Mouse (Mus musculus) hindbrain, embryonic 15.5 days (tissue): ENCODE results near the gene Zfp933. TPM values are rescaled to one million over a fixed set of nuclear protein-coding genes. Genes with fewer than 3 reads are reported as not detected.
"Not testable (repeated sequence)": the region's sequence is repeated elsewhere in the genome, so short reads cannot be mapped to it uniquely, and the experiment has no call there.

Experiments
- ATAC-seq: fragments of 200-750 bp; cut with Nextera tagmentation; 2 replicates; pipeline ENCODE4 v1.8.0; 2017; ENCODE audit warnings: low read depth, moderate number of reproducible peaks, moderate TSS enrichment; ENCODE audit not compliant: low FRiP score
- H3K27ac ChIP-seq: fragments of 300-500 bp; sonication (generic); replicated peaks from 2 replicates; pipeline ENCODE4 v1.5.1; 2015; ENCODE audit warnings: mild to moderate bottlenecking, inconsistent platforms
- H3K27me3 ChIP-seq: fragments of 300-500 bp; sonication (generic); 2 replicates; pipeline ENCODE4 v1.6.1; 2015; ENCODE audit warnings: control low read depth, inconsistent platforms
- H3K36me3 ChIP-seq: fragments of 300-500 bp; sonication (generic); 2 replicates; pipeline ENCODE4 v1.6.1; 2015; ENCODE audit warnings: control low read depth, inconsistent platforms
- H3K4me1 ChIP-seq: fragments of 300-500 bp; sonication (generic); replicated peaks from 2 replicates; pipeline ENCODE4 v1.6.1; 2015; ENCODE audit warnings: control low read depth, inconsistent platforms
- H3K4me2 ChIP-seq: fragments of 300-500 bp; sonication (generic); 2 replicates; pipeline ENCODE4 v1.6.1; 2015; ENCODE audit warnings: moderate library complexity, mild to moderate bottlenecking, inconsistent platforms
- H3K4me3 ChIP-seq: fragments of 300-500 bp; sonication (generic); 2 replicates; pipeline ENCODE4 v1.5.1; 2015; ENCODE audit warnings: mild to moderate bottlenecking, inconsistent platforms
- H3K9ac ChIP-seq: fragments of 300-500 bp; sonication (generic); 2 replicates; pipeline ENCODE4 v1.6.1; 2015; ENCODE audit warnings: inconsistent platforms
- H3K9me3 ChIP-seq: fragments of 300-500 bp; sonication (generic); 2 replicates; pipeline ENCODE4 v1.6.1; 2016; ENCODE audit warnings: control low read depth, inconsistent platforms
- WGBS: fragments of 180-500 bp; shearing (Covaris S2); methylation state at CpG from one replicate; pipeline ENCODE4 v1.1.7; 2015; 5-methylcytosine and 5-hydroxymethylcytosine counted together
- polyA plus RNA-seq: library from polyadenylated mRNA; unstranded; fragments of >200 nt; fragmentation: Nextera tagmentation; extraction: Ambion mirVana; gene quantifications from 2 replicates; pipeline ENCODE4 v1.2.1, GENCODE M21; 2015

Zfp933 gene
- polyA plus RNA-seq, 1 experiment from 2014 or later, result 7.8 TPM

- Histone ChIP-seq H3K4me1 (no peaks in the 10 kb centered on the region), H3K27ac (no peak overlapping the region), H3K36me3 (peaks cover 86% of the 10 kb centered on the region), H3K4me3 (no peak overlapping the region), H3K4me2 (no peak overlapping the region), H3K9me3 (no peaks in the 10 kb centered on the region), H3K27me3 (no peaks in the 10 kb centered on the region), H3K9ac (no peak overlapping the region)
- 72% methylated on average over 2 of the region's 2 CpGs for WGBS
- ATAC-seq, result no peak
These were observed 31.3 kb upstream of the Zfp933 start for GRCm38 (mm10) chr4:147879456-147879855.

DNA sequence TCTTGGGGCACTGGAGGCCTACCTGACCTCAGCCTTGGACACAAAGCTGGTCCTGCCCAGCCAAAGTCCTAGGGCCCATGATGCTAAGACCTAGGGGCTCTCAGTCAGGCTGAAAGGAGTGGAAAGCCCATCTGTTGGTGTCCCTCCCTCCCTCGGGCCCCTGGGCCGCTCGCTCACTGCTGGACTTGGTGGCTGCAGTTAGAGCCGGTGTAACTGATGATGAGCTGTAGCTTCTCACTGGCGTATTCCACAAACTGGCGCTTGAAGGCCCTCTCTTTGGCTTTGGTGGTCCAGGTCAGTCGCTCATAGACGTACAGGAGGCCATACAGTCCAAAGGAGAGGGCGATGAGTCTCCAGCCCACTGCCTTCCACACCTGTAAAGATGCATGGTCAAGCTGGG lies 30.4 kb upstream of the Zfp933 start:
- no peak for ATAC-seq
- no peaks in the 10 kb centered on the region for H3K9me3 ChIP-seq
- no peak overlapping the region for H3K27ac ChIP-seq
- no peak overlapping the region for H3K9ac ChIP-seq
- H3K36me3 ChIP-seq, result peaks cover 88% of the 10 kb centered on the region
- H3K4me2 ChIP-seq, result no peak overlapping the region
- no peaks in the 10 kb centered on the region for H3K27me3 ChIP-seq
- 98% methylated on average over 9 of the region's 9 CpGs for WGBS
- H3K4me1 ChIP-seq, result no peaks in the 10 kb centered on the region
- H3K4me3 ChIP-seq, result no peak overlapping the region

DNA sequence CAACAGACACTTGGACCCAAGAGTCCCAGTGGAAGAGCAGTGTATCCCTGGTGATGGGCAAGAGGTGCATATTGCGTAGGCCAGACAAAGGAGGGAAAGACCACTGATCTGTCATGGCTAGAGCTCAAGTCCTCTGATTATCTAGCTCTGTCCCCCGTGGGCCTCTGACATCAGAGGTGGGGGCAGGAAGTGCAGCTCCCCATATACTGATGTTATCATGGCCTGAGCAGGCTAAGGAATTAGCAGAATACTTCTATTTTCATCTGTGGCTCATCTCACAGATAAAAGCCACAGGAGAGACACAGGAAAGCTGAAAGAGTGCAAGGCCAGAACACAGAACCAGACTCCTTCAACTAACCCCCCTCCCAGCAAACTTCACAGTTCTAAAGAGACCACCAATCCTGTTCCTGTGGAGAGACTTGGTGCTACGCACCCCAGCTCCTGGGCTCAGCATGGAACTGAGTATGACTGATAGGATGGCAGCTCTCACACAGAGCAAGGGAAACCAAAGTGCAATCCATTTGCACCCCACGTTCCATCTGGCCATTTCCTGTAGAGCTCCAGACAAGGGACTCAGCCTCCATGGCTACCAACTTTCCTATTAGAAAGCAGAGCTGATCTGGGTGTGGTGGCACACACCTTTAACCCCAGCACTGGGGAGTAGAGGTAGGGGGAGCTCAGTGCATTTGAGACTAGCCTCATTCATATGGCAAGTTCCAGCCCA lies 27.8 kb upstream of the Zfp933 start:
- H3K4me2 ChIP-seq, result no peak overlapping the region

GRCm38 (mm10) chr4:147869238-147869637 lies 21.1 kb upstream of the Zfp933 start:
- Histone ChIP-seq H3K4me3 (peak overlapping the region; percentile 94), H3K9me3 (no peaks in the 10 kb centered on the region), H3K4me1 (peaks cover 27% of the 10 kb centered on the region), H3K27me3 (no peaks in the 10 kb centered on the region), H3K36me3 (peaks cover 33% of the 10 kb centered on the region), H3K27ac (peak overlapping the region; percentile 52), H3K4me2 (peak overlapping the region; percentile 85), H3K9ac (peak overlapping the region; percentile 41)
- ATAC-seq, result no peak
- WGBS, result 16% methylated on average over 5 of the region's 5 CpGs

More for the DNA sequence above, 27.8 kb upstream of the Zfp933 start:
- WGBS, result 87% methylated on average over 4 of the region's 4 CpGs
- Histone ChIP-seq H3K9ac (no peak overlapping the region), H3K9me3 (no peaks in the 10 kb centered on the region), H3K27ac (no peak overlapping the region), H3K36me3 (peaks cover 82% of the 10 kb centered on the region), H3K4me1 (no peaks in the 10 kb centered on the region), H3K27me3 (no peaks in the 10 kb centered on the region), H3K4me3 (no peak overlapping the region)
- ATAC-seq, result no peak

GRCm38 (mm10) chr4:147868450-147869031 lies 20.4 kb upstream of the Zfp933 start, which contains the start of the genes Miip and Fv1:
Gene Miip (minus strand): TSS chr4:147868816.
Gene Fv1 (plus strand): TSS chr4:147868979.
- peak; percentile 97 for ATAC-seq
- under 1% methylated on average over 30 of the region's 30 CpGs for WGBS

GRCm38 (mm10) chr4:147867563-147868449 lies 19.6 kb upstream of the Zfp933 start:
- Histone ChIP-seq H3K4me2 (peak overlapping the region; percentile 85), H3K27me3 (no peaks in the 10 kb centered on the region), H3K36me3 (peaks cover 25% of the 10 kb centered on the region), H3K9me3 (no peaks in the 10 kb centered on the region), H3K27ac (peak overlapping the region; percentile 87), H3K4me3 (peak overlapping the region; percentile 94), H3K4me1 (peaks cover 27% of the 10 kb centered on the region), H3K9ac (peak overlapping the region; percentile 74)
- peak; percentile 4; the same call in 1 of the 2 replicates for ATAC-seq
- 6% methylated on average over 22 of the region's 22 CpGs for WGBS

More at GRCm38 (mm10) chr4:147868450-147869031, 20.4 kb upstream of the Zfp933 start, which contains the start of the genes Miip and Fv1:
- H3K27ac ChIP-seq, result peak within 1 kb of the TSS; percentile 87
- H3K4me1 ChIP-seq, result peaks cover 27% of the 10 kb centered on the region
- no peaks in the 10 kb centered on the region for H3K9me3 ChIP-seq
- peak within 1 kb of the TSS; percentile 85 for H3K4me2 ChIP-seq
- no peaks in the 10 kb centered on the region for H3K27me3 ChIP-seq
- peak within 1 kb of the TSS; percentile 74 for H3K9ac ChIP-seq
- H3K36me3 ChIP-seq, result peaks cover 26% of the 10 kb centered on the region
- H3K4me3 ChIP-seq, result peak within 1 kb of the TSS; percentile 94

DNA sequence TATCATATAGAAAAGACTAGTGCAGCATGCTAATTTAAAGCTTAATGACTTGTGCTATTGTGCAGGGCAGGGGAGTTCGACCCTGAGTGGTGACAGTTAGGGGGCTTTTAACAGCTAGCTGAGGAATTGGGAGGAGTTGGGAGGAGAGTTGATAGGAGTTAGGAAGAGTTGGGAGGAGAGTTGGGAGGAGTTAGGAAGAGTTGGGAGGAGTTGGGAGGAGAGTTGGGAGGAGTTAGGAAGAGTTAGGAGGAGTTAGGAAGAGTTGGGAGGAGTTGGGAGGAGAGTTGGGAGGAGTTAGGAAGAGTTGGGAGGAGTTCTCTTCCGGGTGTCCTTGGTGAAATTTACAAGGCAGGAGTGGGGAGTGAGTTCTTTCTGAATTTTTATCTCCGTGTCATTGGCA lies 18.6 kb upstream of the Zfp933 start:
- ATAC-seq, H3K27ac ChIP-seq, H3K27me3 ChIP-seq, H3K4me3 ChIP-seq, H3K9me3 ChIP-seq, H3K9ac ChIP-seq: not testable (repeated sequence)
- 55% methylated on average over 3 of the region's 3 CpGs for WGBS
- H3K36me3 ChIP-seq, result peaks cover 25% of the 10 kb centered on the region
- H3K4me2 ChIP-seq, result 0 out of 2 replicates have a peak overlapping the region, but pooled peaks have one; percentile 85
- H3K4me1 ChIP-seq, result peaks cover 27% of the 10 kb centered on the region

DNA sequence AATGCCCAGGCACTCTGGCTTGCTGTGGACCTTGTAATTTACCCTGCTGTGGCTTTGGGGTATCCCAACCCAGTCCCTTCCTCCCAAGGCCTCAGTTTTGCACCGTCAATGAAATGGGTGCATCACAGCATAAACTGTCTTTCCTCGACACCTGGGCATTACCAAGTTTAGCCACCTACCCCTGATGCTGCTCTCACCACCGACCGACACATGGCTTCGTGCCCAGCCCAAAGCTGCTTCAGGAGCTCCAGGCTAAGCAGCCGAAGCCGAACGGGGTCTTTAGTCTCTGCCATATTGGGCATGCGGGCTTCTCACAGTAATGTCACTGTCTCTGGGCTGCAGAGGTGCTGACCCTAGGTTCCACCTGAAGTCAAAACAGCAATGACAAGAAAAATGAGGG lies 17.9 kb upstream of the Zfp933 start:
- Histone ChIP-seq H3K9ac (no peak overlapping the region), H3K4me3 (no peak overlapping the region), H3K4me2 (no peak overlapping the region), H3K9me3 (no peaks in the 10 kb centered on the region), H3K4me1 (peaks cover 27% of the 10 kb centered on the region), H3K36me3 (peaks cover 29% of the 10 kb centered on the region), H3K27me3 (no peaks in the 10 kb centered on the region), H3K27ac (no peak overlapping the region)
- ATAC-seq, result no peak
- 97% methylated on average over 9 of the region's 9 CpGs for WGBS

GRCm38 (mm10) chr4:147865651-147866050 lies 17.5 kb upstream of the Zfp933 start:
- Histone ChIP-seq H3K4me1 (peaks cover 27% of the 10 kb centered on the region), H3K4me2 (no peak overlapping the region), H3K36me3 (peaks cover 32% of the 10 kb centered on the region), H3K9me3 (no peaks in the 10 kb centered on the region), H3K4me3 (no peak overlapping the region), H3K27me3 (no peaks in the 10 kb centered on the region), H3K27ac (no peak overlapping the region), H3K9ac (no peak overlapping the region)
- 95% methylated on average over 6 of the region's 6 CpGs for WGBS
- no peak for ATAC-seq

DNA sequence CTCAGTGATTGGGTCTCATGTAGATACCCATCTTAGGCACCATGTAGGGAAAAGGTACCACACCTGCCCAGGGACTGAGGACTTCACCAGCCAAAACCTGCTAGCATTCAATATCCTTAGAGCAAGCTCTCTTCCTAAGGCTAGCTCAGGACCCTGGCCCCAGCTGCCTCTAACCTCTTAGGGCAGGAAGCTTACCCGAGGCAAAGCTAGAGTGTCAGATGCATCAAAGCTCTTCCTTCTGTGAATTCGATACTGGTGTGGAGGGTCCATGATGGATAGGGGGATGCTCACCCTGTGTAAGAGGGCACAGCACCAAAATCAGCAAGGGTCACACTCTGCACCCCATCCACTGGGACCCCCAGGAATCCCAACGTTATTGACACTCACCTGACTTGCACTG lies 13.9 kb upstream of the Zfp933 start:
- H3K9me3 ChIP-seq, result no peaks in the 10 kb centered on the region
- H3K27ac ChIP-seq, result no peak overlapping the region
- H3K4me2 ChIP-seq, result no peak overlapping the region
- H3K4me1 ChIP-seq, result peaks cover 2% of the 10 kb centered on the region
- WGBS, result 91% methylated on average over 3 of the region's 3 CpGs
- no peak overlapping the region for H3K4me3 ChIP-seq
- no peak for ATAC-seq
- peaks cover 37% of the 10 kb centered on the region for H3K36me3 ChIP-seq
- H3K27me3 ChIP-seq, result no peaks in the 10 kb centered on the region
- no peak overlapping the region for H3K9ac ChIP-seq

DNA sequence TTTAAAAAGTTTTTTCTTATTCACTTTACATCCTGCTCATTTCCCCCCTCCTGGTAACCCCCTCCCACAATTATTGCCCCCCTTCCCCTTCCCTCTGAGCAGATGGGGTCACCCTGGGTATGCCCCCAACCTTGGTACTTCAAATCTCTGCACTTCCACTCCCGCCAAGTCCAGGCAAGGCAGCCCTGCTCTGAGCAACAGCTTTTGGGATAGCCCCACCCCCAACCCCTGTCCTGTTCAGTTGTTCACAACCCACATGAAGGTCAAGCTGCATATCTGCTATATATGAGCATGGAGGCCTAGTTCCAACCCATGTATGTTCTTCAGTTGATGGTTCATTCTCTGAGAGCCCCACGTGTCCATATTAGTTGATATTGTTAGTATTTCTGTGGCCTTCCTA lies 2.6 kb upstream of the Zfp933 start:
- no peaks in the 10 kb centered on the region for H3K27me3 ChIP-seq
- 83% methylated on average over 2 of the region's 2 CpGs for WGBS
- H3K9ac ChIP-seq, result no peak overlapping the region
- H3K4me2 ChIP-seq, result no peak overlapping the region
- H3K9me3 ChIP-seq, result no peaks in the 10 kb centered on the region
- ATAC-seq, result no peak
- H3K4me1 ChIP-seq, result peaks cover 21% of the 10 kb centered on the region
- H3K27ac ChIP-seq, result no peak overlapping the region
- peaks cover 2% of the 10 kb centered on the region for H3K36me3 ChIP-seq
- no peak overlapping the region for H3K4me3 ChIP-seq
